Mouse (Mus musculus): ENCODE measurements around the gene Gdf3. TPM values are rescaled to one million over a fixed set of nuclear protein-coding genes. Genes with fewer than 3 reads are reported as not detected.
A peak's percentile ranks its signal among the peaks of the same experiment; 100 is the strongest.
"Not testable (repeated sequence)": the region's sequence is repeated elsewhere in the genome, so short reads cannot be mapped to it uniquely, and the experiment has no call there.

Gene Gdf3
- polyA plus RNA-seq, 3 experiments from 2014 or later = not detected

DNA sequence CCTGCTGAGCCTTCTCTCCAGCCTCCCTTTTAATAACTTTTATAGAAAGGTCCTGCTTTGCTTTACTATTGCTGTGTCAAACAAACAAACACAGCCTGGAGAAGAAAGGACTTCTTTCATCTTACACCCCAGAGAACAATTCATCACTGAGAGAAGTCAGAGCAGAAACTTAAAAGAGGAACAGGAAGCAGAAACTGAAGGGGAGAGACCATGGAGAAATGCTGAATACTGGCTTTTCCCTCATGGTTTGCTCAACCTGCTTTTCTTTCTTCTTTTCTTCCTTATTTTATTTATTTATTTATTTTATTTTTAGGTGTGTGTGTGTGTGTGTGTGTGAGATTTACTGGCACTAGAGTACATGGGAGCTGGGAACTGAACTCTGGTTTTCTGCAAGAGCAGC lies 5.6 kb downstream of the Gdf3 start:
- no peak for ATAC-seq

DNA sequence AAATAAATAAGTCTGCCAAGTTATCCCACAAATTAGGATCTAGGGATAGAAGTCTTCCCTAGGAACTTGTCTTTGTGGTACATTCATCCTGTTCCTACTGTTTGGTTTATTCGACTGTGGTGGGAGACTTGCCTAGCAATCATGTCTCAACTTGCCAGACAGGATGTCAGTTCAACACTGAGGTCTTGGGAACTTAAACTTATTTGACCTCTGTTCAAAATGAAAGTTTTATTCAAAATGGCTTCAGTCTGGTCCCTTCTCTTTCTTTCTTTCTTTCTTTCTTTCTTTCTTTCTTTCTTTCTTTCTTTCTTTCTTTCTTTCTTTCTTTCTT lies 6.9 kb downstream of the Gdf3 start:
- ATAC-seq = peak; percentile 25

DNA sequence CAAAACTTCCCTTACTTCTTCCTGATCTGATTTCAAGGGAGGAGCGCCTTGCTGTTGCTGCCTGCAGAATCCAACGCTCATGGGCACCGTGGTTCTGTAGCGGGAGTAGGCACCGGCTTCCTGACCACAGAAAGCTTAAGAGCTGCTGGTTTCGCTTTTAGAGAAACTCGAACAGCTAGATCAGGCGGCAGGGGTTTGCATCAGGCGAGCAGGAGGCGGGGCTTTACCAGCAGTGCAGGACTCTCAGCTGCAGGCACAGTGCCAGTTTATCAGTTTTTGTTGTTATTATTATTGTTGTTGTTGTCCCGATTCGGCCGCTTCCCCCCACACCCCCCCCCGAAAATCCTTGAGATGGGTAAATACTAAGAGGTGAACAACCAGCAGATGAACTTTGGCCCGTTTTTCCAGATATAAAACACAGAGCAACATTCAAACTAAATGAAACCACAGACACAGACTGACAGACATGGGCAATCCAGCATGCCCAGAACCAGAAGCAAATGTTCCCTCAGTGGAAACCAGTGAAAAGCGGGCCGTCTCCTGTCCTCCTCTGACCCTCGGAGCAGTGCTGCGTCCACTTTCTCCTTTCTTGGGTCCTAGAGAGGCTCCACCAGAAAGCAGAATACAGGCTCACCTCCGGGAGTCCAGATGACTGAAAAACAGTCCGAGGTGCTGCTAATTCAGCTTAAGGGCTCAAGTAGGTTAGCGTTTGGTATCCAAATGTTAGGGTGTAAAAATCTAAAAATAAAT lies 7.5 kb downstream of the Gdf3 start, which contains the start of gene Apobec1:
TSS of gene Apobec1 (minus strand) at position 203 of the 750 bp plus-strand sequence.
- peak; percentile 96 for ATAC-seq

DNA sequence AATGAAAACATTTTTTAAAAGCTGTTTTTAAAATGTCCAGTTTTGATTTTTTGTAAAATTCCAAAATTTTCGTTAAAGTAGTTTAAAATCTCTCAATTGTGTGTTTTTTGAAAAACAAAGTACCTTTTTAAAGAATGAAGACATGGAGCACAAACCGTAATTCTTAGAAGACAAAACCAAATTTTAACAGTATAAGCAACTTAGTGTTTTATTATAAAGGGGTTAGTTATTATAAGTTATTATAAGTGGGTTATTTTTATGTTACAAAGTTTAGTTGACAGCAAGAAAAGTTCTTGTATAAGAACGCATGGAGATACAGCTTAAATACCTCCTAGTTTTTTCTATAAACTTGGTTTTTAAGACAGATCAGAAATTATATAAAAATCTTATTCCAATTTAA lies 8.3 kb downstream of the Gdf3 start:
- no peak for ATAC-seq

DNA sequence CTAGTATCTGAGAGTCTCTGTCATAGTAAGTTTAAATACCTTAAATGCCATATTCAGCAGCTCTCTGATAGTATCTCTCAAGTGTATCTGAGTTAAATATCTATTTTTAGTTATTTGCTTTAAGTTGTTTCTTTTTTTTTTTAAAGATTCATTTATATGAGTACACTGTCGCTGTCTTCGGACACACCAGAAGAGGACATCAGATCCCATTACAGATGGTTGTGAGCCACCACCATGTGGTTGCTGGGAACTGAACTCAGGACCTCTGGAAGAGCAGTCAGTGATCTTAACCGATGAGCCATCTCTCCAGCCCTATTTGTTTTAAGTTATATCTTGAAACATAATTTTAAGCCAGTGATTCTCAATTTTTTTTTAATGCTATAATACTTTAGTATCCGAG lies 8.9 kb downstream of the Gdf3 start:
- ATAC-seq = no peak

DNA sequence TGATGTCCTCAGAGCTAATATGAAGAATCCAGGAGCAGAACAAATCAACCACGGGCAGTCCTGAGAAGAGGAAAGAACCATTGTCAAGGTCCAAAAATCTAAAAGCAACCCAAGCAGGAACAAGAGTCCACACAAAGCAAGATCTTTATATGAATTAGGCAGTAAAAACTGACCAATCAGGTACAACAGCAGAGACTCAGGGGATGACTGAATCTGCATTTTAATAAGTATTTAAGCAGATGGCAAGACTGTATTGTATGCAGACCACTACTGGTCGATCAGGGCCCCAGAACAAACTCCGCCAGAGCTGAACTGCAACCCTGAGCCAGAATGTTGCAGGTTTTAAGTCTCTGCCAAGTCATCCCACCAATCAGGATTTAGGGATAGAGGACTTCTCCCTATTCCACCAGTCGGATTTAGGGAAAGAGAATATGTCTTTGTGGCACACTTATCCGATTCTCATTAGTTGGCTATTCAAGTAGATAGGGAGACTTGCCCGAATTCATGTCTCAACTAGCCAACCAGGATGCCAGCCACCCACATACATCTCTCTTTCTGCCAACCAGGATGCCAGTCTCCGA lies 9.7 kb downstream of the Gdf3 start:
- no peak for ATAC-seq

DNA sequence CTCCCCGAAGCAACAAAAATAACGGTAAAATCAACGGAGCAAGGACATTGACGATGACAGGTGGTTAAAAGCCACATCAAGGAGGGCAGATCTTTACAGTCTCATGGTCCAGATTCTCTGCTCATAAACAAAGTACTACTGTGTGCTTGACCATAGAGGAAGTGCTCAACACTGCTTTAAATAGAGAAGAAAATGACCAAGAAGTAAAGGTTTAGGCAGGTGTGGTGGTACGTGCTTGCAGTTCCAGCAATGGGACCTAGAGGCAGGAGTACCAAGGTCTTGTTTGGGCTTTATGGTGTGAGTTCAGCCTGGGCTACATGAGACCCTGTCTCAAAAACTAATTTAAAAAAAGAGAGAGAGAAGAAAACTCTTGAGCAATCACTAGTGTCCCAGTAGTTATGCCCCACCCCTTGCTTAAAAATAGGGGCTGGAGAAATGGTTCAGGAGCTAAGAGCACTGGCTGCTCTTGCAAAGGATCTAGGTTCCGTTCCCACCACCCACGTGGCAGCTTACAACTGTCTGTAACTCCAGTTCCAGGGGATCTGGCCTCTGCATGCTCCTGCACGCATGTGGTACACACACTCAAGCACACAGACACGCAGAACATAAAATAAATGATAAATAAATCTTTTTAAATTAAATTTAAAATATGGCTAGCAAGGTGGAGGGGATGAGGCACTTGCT lies 10.7 kb downstream of the Gdf3 start:
- ATAC-seq = no peak

DNA sequence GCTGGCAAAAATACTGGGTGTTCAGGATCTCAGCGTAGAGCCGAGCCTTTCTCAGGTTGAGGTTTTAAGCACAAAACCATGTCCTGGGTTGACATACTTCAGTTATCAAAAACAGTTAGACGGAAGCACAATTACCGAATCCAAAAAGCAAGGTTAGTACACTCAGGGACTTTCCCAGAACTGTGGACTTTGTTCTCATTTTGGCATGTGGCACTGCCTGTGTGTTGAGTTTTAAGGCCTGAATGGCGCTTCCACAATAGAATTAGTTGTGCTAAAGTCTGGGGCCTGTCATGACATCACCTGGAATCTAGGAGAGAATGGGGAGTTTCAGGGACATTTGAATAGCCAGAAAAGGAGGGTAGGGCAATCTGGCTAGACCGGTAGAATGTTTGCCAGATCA lies 11.5 kb downstream of the Gdf3 start:
- no peak for ATAC-seq

DNA sequence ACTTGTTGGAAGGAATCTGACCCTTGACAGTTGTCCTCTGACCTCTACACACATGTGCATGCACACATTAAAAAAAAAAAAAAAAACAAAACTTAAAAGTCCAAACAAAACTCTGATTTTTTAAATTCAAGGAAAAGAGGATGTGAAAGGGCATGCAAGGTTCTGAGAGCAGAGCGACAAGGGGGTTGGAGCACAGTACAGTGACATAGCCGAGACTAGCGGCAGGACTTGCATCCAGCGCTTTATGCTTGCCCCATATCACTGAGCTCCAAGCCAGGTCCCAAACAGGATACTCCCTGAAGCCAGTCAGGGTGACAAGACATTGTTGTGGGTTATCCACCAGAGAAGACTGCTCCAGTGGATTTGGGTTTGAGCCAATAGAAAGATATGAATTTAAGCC lies 11.9 kb downstream of the Gdf3 start:
- no peak for ATAC-seq

DNA sequence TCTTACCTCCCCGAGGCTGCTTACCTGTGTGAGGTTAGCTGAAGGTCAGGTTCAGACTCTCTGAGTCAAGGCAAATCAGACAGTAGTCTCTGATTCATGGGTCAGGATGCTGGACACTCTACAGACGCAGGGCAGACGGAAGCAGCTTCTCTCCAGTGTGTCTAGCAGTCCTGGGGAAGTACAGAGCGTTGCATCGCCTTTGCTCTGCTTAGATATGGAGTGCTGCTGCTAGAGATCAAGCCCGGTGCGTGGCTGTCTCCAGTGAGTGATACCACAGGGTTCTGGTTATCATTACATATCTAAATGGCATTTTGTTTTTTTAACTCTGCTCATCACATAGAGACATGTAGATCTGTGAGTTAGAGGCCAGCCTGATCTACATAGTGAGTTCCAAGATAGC lies 13.3 kb downstream of the Gdf3 start:
- no peak for ATAC-seq

DNA sequence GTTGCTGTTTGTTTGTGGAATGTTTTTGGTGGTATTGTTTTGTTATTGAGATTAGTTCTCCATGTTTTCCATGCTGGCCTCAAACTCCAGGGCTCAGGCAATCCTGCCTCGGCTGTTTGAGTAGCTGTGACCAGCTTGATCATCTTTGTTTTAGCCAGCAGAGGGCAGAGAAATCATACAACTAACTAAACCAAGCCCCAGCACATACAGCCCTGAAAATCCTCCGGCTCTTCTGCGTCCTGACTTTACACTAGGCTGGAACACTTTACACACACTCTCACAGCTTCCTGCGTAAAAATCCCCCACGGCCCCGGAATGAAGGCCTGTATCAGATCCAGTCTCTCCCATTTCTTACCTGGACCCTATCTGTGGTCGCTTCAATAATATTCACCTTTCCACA lies 14.2 kb downstream of the Gdf3 start:
- no peak for ATAC-seq

DNA sequence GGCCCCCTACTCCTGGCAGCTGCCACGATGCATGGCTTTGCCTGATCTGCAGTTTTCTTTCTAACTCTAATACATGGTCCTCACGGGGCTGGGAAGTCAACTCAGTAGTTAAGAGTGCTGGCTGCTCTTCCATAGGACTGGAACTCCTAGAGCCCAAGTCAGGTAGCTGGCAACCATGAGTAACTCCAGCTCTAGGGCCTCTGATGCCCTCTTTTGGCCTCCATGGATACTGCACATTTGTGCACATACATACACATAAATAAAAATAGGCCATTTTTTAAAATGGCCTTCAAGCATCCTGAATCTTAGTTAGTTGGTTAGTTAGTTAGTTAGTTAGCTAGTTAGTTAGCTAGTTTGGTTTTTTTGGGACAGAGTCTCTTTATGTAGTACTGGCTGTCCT lies 17.0 kb downstream of the Gdf3 start:
- no peak for ATAC-seq

DNA sequence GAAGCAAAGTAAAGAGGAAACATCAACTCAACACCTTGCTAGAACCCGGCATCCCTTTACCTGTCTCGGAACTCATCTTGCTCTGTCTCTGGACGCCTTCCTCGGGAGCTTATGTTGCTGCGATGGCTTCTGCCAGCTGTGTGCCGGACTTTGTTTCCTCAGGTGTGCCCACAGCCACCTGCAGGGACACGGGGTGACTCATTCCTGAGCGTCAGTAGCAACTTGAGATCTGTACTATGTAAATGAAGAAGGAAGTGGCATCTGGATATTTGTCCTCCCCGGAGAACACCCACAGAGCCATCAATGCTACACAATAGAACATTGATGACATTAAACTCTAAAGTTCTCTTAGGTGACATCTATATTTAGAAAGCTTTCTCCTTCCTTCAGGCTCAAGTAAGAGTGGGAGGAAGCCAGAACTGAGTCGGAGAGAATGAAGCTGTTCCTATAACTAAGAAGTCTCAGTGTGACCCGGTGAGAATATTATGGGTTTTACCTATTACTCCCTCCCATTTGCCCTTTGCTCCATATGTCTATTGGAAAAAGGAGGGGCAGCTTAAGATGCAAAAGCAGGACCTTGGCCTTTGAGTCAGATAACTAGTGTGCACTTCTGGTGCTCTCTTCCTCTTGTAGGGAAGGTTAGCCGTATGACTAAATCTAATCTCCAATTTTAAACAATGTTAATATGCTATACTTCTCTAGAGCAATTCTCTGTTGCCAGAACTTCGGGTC lies 18.7 kb downstream of the Gdf3 start:
- ATAC-seq = no peak

DNA sequence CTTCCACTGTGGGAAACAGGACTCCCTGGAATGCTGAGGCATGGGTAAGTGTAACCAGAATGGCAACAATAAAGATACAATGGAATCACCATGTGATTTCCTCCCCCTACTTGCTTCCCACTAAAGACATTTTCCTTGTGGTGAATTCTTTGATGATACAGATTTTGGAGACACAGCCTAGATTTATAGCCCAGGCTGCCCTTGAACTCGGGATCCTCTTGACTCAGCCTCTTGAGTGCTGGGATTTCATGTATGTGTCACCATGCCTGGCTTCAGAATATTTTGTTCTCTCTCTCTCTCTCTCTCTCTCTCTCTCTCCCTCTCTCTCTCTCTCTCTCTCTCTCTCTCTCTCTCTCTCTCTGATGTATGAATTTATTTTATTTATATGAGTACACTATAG lies 30.8 kb downstream of the Gdf3 start:
- no peak for ATAC-seq

DNA sequence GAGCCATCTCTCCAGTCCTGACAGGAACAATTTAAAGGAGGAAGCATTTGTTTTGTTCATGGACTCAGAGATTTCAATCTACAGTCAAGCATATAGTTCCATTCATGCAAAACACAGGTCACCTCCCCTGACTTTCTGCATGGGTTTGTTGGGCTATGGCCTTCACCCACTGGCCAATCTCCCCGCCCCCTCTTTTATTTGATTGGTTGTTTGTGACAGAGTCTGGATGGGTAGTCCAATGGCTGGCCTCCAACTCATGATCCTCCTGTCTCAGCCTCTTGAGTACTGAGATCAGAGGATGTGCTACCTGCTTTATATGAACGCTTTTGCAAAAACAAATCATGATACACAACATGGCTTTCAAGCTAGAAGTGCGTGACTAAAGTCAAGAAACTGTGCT lies 32.9 kb downstream of the Gdf3 start:
- no peak for ATAC-seq

DNA sequence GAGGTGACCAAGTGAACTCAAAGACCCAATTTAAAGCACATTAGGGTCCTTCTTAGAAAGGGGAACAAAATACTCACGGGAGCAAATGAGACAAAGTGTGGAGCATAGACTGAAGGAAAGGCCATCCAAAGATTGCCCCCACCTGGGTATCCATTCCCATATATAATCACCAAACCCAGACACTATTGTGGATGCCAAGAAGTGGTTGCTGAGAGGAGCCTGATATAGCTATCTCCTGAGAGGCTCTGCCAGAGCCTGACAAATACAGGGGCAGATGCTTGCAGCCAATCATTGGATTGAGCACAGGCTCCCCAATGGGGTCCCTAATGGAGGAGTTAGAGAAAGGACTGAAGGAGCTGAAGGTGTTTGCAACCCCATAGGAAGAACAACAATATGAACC lies 34.9 kb downstream of the Gdf3 start:
- not testable (repeated sequence) for ATAC-seq

DNA sequence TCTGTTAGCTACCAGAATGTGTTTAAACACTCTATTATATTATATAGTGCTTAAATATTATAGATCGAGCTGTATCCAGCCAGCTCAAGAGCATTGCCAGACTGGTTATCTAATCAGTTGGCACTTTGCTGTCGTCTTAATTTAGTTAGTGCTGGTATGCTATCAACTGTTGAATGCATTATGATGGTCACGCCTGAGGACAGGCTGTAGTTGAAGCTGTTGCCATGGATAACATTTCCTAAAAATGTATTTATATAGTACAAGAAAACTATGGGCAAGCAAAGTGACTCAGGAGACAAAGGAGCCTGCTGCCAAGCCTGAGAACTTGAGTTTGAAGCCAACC lies 38.3 kb downstream of the Gdf3 start:
- no peak for ATAC-seq

DNA sequence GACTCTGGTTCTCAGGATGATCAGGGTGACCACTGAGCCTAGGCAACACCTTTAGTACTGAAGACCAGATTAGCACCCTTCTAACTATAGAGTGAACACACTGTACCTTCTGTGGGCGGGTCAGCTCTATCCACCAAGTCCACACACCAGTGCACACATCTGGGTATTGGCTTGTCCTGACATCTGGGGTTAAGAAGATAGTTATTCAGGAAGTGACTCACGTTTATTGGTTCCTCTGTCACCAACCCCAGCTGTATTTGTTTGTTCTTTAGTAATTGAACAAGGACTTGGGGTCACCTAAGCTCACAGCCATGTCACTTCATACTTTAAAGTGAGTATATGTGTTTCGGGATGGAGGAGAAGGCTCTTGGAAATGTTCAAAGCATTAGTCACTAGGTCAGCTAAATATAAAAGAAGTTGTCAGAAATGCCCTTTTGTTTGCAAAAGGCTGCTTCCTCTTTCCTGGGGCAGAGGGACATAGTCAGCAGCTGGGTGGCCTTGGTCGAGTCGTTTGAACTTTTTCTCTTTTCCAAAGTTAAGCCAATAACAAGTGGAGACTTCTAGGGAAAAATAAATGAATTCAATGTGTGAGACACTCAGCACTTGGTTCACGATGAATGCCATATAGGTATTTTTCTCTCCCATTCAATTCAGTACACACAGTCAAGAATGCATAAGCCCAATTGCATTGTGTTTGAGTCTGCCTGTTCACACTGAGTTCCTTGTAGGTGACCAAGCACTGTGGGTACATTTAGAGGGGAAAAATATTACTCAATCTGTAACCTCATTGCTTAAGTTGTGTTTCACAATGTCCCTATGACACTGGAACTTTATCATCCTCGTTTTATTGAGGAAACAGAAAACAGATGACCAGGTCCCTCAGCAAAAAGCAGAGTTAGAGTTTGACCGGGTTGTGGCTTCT lies 38.9 kb downstream of the Gdf3 start:
- no peak for ATAC-seq

DNA sequence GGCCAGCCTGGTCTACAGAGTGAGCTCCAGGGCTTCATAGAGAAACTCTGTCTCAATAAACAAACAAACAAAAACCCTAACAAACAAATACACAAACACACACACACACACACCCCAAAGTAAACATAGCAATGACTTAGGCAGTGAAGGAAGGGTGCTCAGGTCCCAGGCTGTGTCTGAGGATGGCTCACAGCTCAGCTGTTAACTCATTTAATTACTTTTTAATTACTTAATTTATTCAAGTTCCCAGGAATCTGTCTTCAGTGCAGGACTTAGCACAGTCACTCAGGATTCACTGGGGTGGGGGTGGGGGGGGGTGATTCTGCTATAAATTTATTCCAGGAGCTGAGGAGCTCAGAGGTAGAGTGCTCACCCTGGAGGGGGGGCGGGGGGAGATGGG lies 40.1 kb downstream of the Gdf3 start:
- no peak for ATAC-seq

DNA sequence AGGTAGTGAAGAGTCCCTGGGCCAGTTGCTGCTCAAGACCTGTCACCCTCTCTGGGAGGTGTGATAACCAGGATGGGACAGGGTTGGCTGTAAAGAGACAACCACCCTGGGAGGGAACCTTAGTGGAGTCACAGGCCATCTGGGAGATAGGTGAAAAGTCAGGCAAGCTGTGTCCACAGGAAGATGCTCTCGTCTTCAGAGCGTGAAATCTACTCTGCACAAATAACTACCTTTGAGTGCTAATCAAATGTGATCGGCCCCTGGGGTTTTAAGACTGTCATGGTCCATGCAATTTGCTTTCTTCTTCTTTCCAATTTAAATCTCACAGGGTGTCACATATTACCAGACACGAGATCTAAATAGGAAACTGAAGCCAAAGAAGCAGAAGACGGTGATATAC lies 40.8 kb downstream of the Gdf3 start:
- ATAC-seq = no peak

DNA sequence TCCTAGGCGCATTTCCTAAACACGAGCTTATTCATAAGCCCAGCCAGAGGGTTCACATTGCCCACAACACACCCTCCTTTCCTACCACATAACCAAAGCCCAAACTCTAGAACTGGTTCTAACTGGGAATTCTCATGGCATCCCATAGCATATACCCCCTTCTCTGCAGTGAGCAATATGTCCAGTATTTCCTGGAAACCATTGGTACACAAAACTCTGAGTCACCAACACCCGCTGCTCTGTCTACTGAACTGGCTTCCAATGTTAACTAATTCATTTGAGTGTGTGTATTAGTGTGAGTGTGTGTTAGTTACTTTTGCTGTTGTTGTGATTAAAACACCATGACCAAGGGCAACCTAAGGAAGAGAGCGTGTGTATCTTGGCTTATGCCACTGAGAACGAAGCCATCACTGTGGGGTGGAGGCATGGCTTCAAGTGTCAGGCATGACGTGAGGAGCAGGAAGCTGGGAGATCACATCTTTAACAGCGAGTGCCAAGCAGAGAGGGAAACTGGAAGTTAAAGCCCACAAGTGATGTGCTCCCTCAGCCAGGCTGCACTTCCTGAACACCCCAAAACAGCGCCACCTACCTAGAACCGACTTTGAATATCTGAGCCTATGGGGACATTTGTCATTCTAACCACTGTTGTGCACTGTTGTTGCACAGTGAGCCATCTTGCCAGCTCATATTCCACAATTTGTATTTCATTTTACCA lies 44.7 kb downstream of the Gdf3 start:
- ATAC-seq = no peak

DNA sequence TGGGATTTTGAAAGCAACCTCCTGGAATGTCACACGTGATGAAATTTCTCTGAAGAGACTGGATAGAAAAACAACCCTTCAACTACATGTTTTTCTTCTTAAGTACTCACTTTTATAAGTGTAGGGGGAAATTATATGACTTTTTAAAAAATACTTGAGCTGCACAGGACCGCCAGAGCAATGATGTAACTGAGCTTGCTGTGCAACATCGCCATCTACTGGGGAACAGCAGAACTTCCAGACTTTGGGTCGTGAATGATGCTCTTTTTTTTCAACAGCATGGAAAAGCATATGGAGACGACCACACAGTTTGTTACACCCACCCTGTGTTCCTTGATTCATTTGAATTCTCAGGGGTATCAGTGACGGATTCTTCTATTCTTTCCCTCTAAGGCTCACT lies 47.4 kb downstream of the Gdf3 start:
- peak; percentile 69 for ATAC-seq
